Mouse (Mus musculus): ENCODE data around the gene Tead4. TPM values are rescaled to one million over a fixed set of nuclear protein-coding genes. Genes with fewer than 3 reads are reported as not detected.

The Tead4 gene
- polyA plus RNA-seq, 1 experiment from 2014 or later, result 1.5 TPM

DNA sequence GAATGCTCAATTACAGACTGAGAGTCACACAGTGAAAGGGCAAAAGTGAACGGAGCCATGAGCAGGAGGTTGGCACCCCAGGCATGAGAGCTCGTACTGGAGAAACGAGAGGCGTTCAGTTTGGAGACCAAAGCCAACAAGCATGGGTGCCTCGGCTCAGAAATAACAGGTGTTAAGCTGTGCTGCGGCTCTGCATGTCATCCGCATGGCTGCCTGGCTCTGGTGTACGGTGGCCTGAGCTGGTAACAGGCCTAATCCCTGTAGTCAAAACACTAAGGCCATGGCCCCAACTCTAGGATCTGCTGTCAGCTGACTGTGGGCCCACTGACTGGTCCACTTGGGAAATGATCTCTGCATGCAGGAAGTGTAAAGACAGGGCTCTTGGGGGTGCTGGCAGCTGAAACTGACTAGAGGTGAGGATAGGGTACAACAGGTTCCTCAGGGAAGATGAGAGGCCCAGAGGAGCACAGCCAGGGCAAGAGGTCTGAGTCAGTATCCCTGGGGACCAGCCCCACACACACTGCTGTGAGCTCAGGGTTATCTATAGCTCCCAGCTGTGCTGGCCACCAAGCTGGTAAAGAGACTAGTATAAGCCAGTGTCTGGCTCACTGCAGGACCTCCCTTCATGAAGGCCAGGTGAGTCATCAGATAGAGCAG, 35.6 kb downstream of the Tead4 start:
- Histone ChIP-seq H3K9ac (replicated peaks) (no peak overlapping the region), H3K4me1 (no peaks in the 10 kb centered on the region), H3K27me3 (no peaks in the 10 kb centered on the region), H3K27ac (replicated peaks) (no peak overlapping the region), H3K4me3 (no peak overlapping the region), H3K9me3 (no peaks in the 10 kb centered on the region), H3K36me3 (no peaks in the 10 kb centered on the region), H3K4me2 (replicated peaks) (no peak overlapping the region)
- WGBS, result 85% methylated on average over 8 of the region's 8 CpGs
- no peak for ATAC-seq (ENCODE audit: low FRiP score, low read depth)

- H3K4me2 ChIP-seq (replicated peaks), result no peak overlapping the region
- H3K36me3 ChIP-seq, result no peaks in the 10 kb centered on the region
- H3K9me3 ChIP-seq, result no peaks in the 10 kb centered on the region
- ATAC-seq (ENCODE audit: low FRiP score, low read depth), result no peak
- no peaks in the 10 kb centered on the region for H3K4me1 ChIP-seq
- WGBS, result 59% methylated on average over 1 of the region's 1 CpGs
- H3K9ac ChIP-seq (replicated peaks), result no peak overlapping the region
- H3K4me3 ChIP-seq, result no peak overlapping the region
- H3K27me3 ChIP-seq, result no peaks in the 10 kb centered on the region
- H3K27ac ChIP-seq (replicated peaks), result no peak overlapping the region
Observed at GRCm38 (mm10) chr6:128261486-128261885, 39.1 kb downstream of the Tead4 start.

DNA sequence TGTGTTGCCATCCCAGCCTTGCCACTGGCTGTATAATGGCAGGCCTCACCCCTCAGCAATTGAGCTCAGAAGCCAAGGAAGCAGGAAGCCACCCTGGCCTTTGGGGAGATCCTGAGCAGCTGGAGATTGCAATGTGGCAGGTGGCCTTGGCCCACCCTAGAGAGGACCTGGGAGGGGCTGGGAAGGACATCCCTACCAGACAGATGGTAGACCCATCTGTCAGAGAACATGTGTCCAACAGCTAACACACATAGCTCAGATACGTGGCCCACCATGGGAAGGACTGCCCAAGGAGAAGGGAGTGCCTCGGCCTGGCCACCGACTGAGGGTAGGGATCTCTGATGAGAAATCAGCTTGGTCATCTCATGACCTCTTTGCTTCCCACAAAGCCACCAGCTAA, 41.4 kb downstream of the Tead4 start:
- no peak overlapping the region for H3K27ac ChIP-seq (replicated peaks)
- H3K9me3 ChIP-seq, result no peaks in the 10 kb centered on the region
- H3K9ac ChIP-seq (replicated peaks), result no peak overlapping the region
- no peak overlapping the region for H3K4me3 ChIP-seq
- peaks cover 2% of the 10 kb centered on the region; the same call in 1 of the 2 replicates for H3K4me1 ChIP-seq
- no peak overlapping the region for H3K4me2 ChIP-seq (replicated peaks)
- 96% methylated on average over 3 of the region's 3 CpGs for WGBS
- H3K27me3 ChIP-seq, result no peaks in the 10 kb centered on the region
- no peak for ATAC-seq (ENCODE audit: low FRiP score, low read depth)
- H3K36me3 ChIP-seq, result no peaks in the 10 kb centered on the region

- ATAC-seq (ENCODE audit: low FRiP score, low read depth), result no peak
- no peak overlapping the region for H3K27ac ChIP-seq (replicated peaks)
- H3K9ac ChIP-seq (replicated peaks), result no peak overlapping the region
- H3K4me3 ChIP-seq, result no peak overlapping the region
- no peaks in the 10 kb centered on the region for H3K9me3 ChIP-seq
- H3K27me3 ChIP-seq, result no peaks in the 10 kb centered on the region
- no peak overlapping the region for H3K4me2 ChIP-seq (replicated peaks)
- peaks cover 2% of the 10 kb centered on the region; the same call in 1 of the 2 replicates for H3K4me1 ChIP-seq
- no peaks in the 10 kb centered on the region for H3K36me3 ChIP-seq
- WGBS, result 42% methylated on average over 2 of the region's 2 CpGs
Observed at GRCm38 (mm10) chr6:128255941-128256340, 44.7 kb downstream of the Tead4 start.

GRCm38 (mm10) chr6:128255292-128255691, 45.3 kb downstream of the Tead4 start:
- Histone ChIP-seq H3K4me1 (peaks cover 2% of the 10 kb centered on the region; the same call in 1 of the 2 replicates), H3K9ac (replicated peaks) (no peak overlapping the region), H3K4me2 (replicated peaks) (no peak overlapping the region), H3K4me3 (no peak overlapping the region), H3K27ac (replicated peaks) (no peak overlapping the region), H3K27me3 (no peaks in the 10 kb centered on the region), H3K9me3 (no peaks in the 10 kb centered on the region), H3K36me3 (no peaks in the 10 kb centered on the region)
- ATAC-seq (ENCODE audit: low FRiP score, low read depth), result no peak
- WGBS, result 83% methylated on average over 4 of the region's 4 CpGs

- no peak overlapping the region for H3K9ac ChIP-seq (replicated peaks)
- no peak; the same call in 1 of the 2 replicates for ATAC-seq (ENCODE audit: low FRiP score, low read depth)
- no peak overlapping the region for H3K27ac ChIP-seq (replicated peaks)
- peaks cover 2% of the 10 kb centered on the region; the same call in 1 of the 2 replicates for H3K4me1 ChIP-seq
- H3K9me3 ChIP-seq, result no peaks in the 10 kb centered on the region
- no peaks in the 10 kb centered on the region for H3K36me3 ChIP-seq
- WGBS, result 53% methylated on average over 4 of the region's 4 CpGs
- no peak overlapping the region for H3K4me3 ChIP-seq
- H3K4me2 ChIP-seq (replicated peaks), result no peak overlapping the region
- no peaks in the 10 kb centered on the region for H3K27me3 ChIP-seq
Observed at GRCm38 (mm10) chr6:128254551-128254950, 46.1 kb downstream of the Tead4 start.

- 87% methylated on average over 2 of the region's 2 CpGs for WGBS
Observed at GRCm38 (mm10) chr6:128253111-128253510, 47.5 kb downstream of the Tead4 start.

DNA sequence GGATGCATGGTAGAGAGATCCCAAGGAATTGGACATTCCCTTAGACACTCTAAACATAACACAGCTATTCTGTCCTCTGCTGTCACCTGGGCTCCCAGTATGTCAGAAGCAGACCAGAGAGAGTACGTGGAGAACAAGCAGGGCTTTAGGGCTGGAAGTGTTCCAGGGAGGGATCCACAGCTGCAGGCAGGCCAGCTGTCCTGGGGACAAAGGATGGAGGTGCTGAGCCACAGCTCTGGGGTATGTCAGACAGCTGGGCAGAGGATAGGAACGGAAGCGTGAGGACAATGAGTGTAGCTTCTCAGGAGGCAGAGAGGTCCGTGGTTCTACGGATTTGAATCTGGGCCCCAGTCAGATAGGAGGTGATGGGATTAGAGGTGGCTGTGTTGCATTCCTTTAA, 50.0 kb downstream of the Tead4 start:
- Histone ChIP-seq H3K9ac (replicated peaks) (no peak overlapping the region), H3K36me3 (no peaks in the 10 kb centered on the region), H3K4me1 (peaks cover under 1% of the 10 kb centered on the region; the same call in 1 of the 2 replicates), H3K9me3 (no peaks in the 10 kb centered on the region), H3K27me3 (no peaks in the 10 kb centered on the region), H3K4me2 (replicated peaks) (no peak overlapping the region), H3K27ac (replicated peaks) (no peak overlapping the region), H3K4me3 (no peak overlapping the region)
- no peak for ATAC-seq (ENCODE audit: low FRiP score, low read depth)
- WGBS, result 82% methylated on average over 5 of the region's 5 CpGs

More at GRCm38 (mm10) chr6:128253111-128253510, 47.5 kb downstream of the Tead4 start:
- H3K27ac ChIP-seq (replicated peaks), result no peak overlapping the region
- no peaks in the 10 kb centered on the region for H3K36me3 ChIP-seq
- H3K4me1 ChIP-seq, result peaks cover 2% of the 10 kb centered on the region; the same call in 1 of the 2 replicates
- H3K9me3 ChIP-seq, result no peaks in the 10 kb centered on the region
- ATAC-seq (ENCODE audit: low FRiP score, low read depth), result no peak
- H3K4me2 ChIP-seq (replicated peaks), result no peak overlapping the region
- H3K4me3 ChIP-seq, result no peak overlapping the region
- H3K9ac ChIP-seq (replicated peaks), result no peak overlapping the region
- H3K27me3 ChIP-seq, result no peaks in the 10 kb centered on the region

- Histone ChIP-seq H3K4me2 (replicated peaks) (no peak overlapping the region), H3K4me1 (no peaks in the 10 kb centered on the region), H3K9ac (replicated peaks) (no peak overlapping the region), H3K27me3 (no peaks in the 10 kb centered on the region), H3K9me3 (no peaks in the 10 kb centered on the region), H3K36me3 (no peaks in the 10 kb centered on the region), H3K27ac (replicated peaks) (no peak overlapping the region), H3K4me3 (no peak overlapping the region)
- no peak for ATAC-seq (ENCODE audit: low FRiP score, low read depth)
- WGBS, result 88% methylated on average over 2 of the region's 2 CpGs
Observed at GRCm38 (mm10) chr6:128237102-128237763, 63.4 kb downstream of the Tead4 start.

DNA sequence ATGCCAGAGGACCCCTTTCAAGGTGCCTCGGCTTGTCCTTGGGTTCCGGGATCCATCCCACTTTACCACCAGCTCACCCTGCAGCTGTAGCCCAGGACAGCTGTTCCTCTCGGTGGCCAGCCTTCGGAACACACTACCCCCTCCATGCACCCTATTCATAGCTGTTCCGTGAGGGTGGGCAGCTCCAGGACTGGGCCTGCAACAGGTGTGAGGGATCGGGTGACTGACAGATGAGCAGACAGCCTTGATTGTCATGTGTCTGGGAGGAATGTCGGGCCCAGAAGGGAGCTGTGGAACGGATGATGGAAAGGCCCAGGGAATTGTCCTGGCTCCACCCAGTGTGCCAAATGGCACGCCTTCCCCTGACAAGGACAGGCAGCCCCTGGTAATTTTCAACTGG, 64.0 kb downstream of the Tead4 start:
- Histone ChIP-seq H3K9me3 (no peaks in the 10 kb centered on the region), H3K9ac (replicated peaks) (no peak overlapping the region), H3K27me3 (no peaks in the 10 kb centered on the region), H3K4me2 (replicated peaks) (no peak overlapping the region), H3K27ac (replicated peaks) (no peak overlapping the region), H3K4me3 (no peak overlapping the region), H3K4me1 (peaks cover 4% of the 10 kb centered on the region; the same call in 1 of the 2 replicates), H3K36me3 (no peaks in the 10 kb centered on the region)
- 80% methylated on average over 9 of the region's 9 CpGs for WGBS
- no peak for ATAC-seq (ENCODE audit: low FRiP score, low read depth)

DNA sequence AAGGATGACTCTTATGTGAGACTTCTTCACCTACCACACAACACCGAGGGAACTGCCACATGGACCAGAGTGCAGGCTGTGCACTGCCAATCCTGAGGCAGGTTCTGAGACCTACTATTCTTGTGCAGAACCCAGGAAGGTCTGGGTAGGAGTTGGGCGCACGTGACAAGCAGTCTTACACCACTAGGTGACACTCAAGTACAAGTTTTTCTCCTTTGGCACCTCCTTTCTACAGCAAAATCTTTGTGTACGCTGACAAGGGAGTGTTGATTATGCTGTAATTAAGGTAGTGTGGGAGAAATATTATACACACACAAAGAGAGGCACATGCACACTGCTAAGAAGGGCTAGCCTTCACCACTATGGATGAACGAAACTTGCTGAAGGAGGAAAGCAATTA, 66.4 kb downstream of the Tead4 start:
- H3K27me3 ChIP-seq, result no peaks in the 10 kb centered on the region

GRCm38 (mm10) chr6:128232216-128232615, 68.4 kb downstream of the Tead4 start:
- H3K4me1 ChIP-seq, result peaks cover 4% of the 10 kb centered on the region; the same call in 1 of the 2 replicates
- WGBS, result 75% methylated on average over 7 of the region's 7 CpGs
- no peak overlapping the region for H3K27ac ChIP-seq (replicated peaks)
- ATAC-seq (ENCODE audit: low FRiP score, low read depth), result no peak
- H3K9me3 ChIP-seq, result no peaks in the 10 kb centered on the region
- H3K4me2 ChIP-seq (replicated peaks), result no peak overlapping the region
- no peaks in the 10 kb centered on the region for H3K36me3 ChIP-seq
- H3K9ac ChIP-seq (replicated peaks), result no peak overlapping the region
- no peak overlapping the region for H3K4me3 ChIP-seq
- H3K27me3 ChIP-seq, result no peaks in the 10 kb centered on the region

More for the DNA sequence above, 66.4 kb downstream of the Tead4 start:
- H3K36me3 ChIP-seq, result no peaks in the 10 kb centered on the region
- H3K27ac ChIP-seq (replicated peaks), result no peak overlapping the region
- H3K9me3 ChIP-seq, result no peaks in the 10 kb centered on the region
- no peak overlapping the region for H3K9ac ChIP-seq (replicated peaks)
- WGBS, result 38% methylated on average over 5 of the region's 5 CpGs
- H3K4me1 ChIP-seq, result peaks cover 4% of the 10 kb centered on the region; the same call in 1 of the 2 replicates
- H3K4me3 ChIP-seq, result no peak overlapping the region
- peak; percentile 65; the same call in 1 of the 2 replicates for ATAC-seq (ENCODE audit: low FRiP score, low read depth)
- H3K4me2 ChIP-seq (replicated peaks), result no peak overlapping the region
